Mouse (Mus musculus): ENCODE results near the gene Eif4b. TPM values are rescaled to one million over a fixed set of nuclear protein-coding genes. Genes with fewer than 3 reads are reported as not detected.
A peak's percentile ranks its signal among the peaks of the same experiment; 100 is the strongest.

Gene Eif4b
- 100 to 1,000 TPM in 12 of 26 experiments, 10 to 100 TPM in 14; 19.4 to 138 (median 73.3) TPM for total RNA-seq (2018; cell fraction: chromatin; rRNA removed)
- total RNA-seq (2018; cell fraction: cytosol; rRNA removed): 100 to 1,000 TPM; 116 to 273 (median 151) TPM
- 100 to 1,000 TPM in 8 of 26 experiments, 10 to 100 TPM in 18; 51.4 to 138 (median 81.6) TPM for total RNA-seq (2018; cell fraction: nucleus; rRNA removed)
- 153 to 214 TPM (median 191 TPM) in 3 replicates for polyA plus RNA-seq (2018)

- Histone ChIP-seq H3K79me2 (ENCODE audit: inconsistent target) (peaks cover 48% of the 10 kb centered on the region), H3K36me3 (ENCODE audit: inconsistent target) (no peaks in the 10 kb centered on the region), H3K27ac (peak within 1 kb of the TSS; percentile 72), H3K4me3 (ENCODE audit: inconsistent target) (peak within 1 kb of the TSS; percentile 71)
- under 1% methylated on average over 57 of the region's 58 CpGs for WGBS (ENCODE audit: missing documents)
Observed at GRCm38 (mm10) chr15:102073559-102074069, at the start of gene Eif4b. Gene Eif4b, plus strand, starts transcription at chr15:102073773.

GRCm38 (mm10) chr15:102023888-102024287 lies 49.7 kb upstream of the Eif4b start:
- no peaks in the 10 kb centered on the region for H3K36me3 ChIP-seq (ENCODE audit: inconsistent target)
- 84% methylated on average over 8 of the region's 8 CpGs for WGBS (ENCODE audit: missing documents)
- H3K4me3 ChIP-seq (ENCODE audit: inconsistent target): no peak overlapping the region

DNA sequence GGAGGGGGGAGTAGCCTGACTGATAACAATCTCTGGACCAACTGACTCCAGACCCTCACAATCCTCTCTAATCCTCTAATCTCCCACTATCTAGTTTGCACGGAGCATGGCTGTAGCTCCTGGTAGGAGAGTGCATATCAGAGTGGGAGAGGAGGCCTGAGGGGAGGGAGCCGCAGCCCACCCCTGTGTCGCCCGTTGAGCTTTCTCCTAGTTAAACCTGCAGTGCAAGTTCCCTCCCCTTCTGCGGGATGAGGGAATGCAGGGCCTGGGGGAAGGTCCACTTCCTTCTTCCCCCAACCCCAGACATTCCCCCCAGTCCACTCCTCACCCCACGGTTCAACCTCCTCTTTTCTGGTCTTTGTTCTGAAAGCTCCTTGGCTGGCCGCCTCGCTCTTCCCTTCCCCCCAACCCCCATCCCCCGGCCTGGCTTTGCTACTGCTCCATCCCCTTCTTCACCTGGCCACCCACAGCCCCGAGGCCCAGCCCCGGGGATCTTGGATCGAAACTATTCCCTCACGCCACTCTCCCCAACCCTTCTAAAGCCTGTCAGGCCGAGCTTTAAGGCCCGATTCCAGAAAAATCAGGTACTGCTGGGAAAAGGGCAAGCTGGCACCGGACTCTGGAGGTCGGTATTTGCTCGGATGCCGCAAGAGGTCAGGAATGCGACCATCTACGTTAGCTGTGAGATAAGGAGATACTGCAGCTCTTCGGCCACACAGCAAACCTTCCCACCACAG lies 48.3 kb upstream of the Eif4b start:
- H3K36me3 ChIP-seq (ENCODE audit: inconsistent target): no peaks in the 10 kb centered on the region
- WGBS (ENCODE audit: missing documents): 22% methylated on average over 21 of the region's 22 CpGs
- H3K27ac ChIP-seq: no peak overlapping the region
- H3K4me3 ChIP-seq (ENCODE audit: inconsistent target): no peak overlapping the region
- no peaks in the 10 kb centered on the region for H3K79me2 ChIP-seq (ENCODE audit: inconsistent target)

More at GRCm38 (mm10) chr15:102023888-102024287, 49.7 kb upstream of the Eif4b start:
- H3K27ac ChIP-seq: no peak overlapping the region
- H3K79me2 ChIP-seq (ENCODE audit: inconsistent target): no peaks in the 10 kb centered on the region

GRCm38 (mm10) chr15:102026430-102026829 lies 47.1 kb upstream of the Eif4b start:
- WGBS (ENCODE audit: missing documents): 37% methylated on average over 10 of the region's 12 CpGs
- Histone ChIP-seq H3K4me3 (ENCODE audit: inconsistent target) (no peak overlapping the region), H3K27ac (no peak overlapping the region), H3K79me2 (ENCODE audit: inconsistent target) (no peaks in the 10 kb centered on the region), H3K36me3 (ENCODE audit: inconsistent target) (no peaks in the 10 kb centered on the region)

- no peak within 1 kb of the TSS for H3K27ac ChIP-seq
- WGBS (ENCODE audit: missing documents): 5% methylated on average over 28 of the region's 28 CpGs
Observed at GRCm38 (mm10) chr15:102028040-102028439, 45.5 kb upstream of the Eif4b start, which contains the start of gene Krt18. Gene Krt18, plus strand, starts transcription at chr15:102028180.

GRCm38 (mm10) chr15:102034121-102035053 lies 39.2 kb upstream of the Eif4b start:
- no peak overlapping the region for H3K4me3 ChIP-seq (ENCODE audit: inconsistent target)
- WGBS (ENCODE audit: missing documents): 86% methylated on average over 16 of the region's 16 CpGs
- H3K36me3 ChIP-seq (ENCODE audit: inconsistent target): no peaks in the 10 kb centered on the region
- no peaks in the 10 kb centered on the region for H3K79me2 ChIP-seq (ENCODE audit: inconsistent target)
- no peak overlapping the region for H3K27ac ChIP-seq

More at GRCm38 (mm10) chr15:102028040-102028439, 45.5 kb upstream of the Eif4b start, which contains the start of gene Krt18:
- no peaks in the 10 kb centered on the region for H3K36me3 ChIP-seq (ENCODE audit: inconsistent target)
- no peak within 1 kb of the TSS for H3K4me3 ChIP-seq (ENCODE audit: inconsistent target)
- no peaks in the 10 kb centered on the region for H3K79me2 ChIP-seq (ENCODE audit: inconsistent target)

- H3K4me3 ChIP-seq (ENCODE audit: inconsistent target): no peak overlapping the region
- no peaks in the 10 kb centered on the region for H3K36me3 ChIP-seq (ENCODE audit: inconsistent target)
- H3K79me2 ChIP-seq (ENCODE audit: inconsistent target): no peaks in the 10 kb centered on the region
- H3K27ac ChIP-seq: no peak overlapping the region
- WGBS (ENCODE audit: missing documents): 89% methylated on average over 4 of the region's 4 CpGs
Observed at GRCm38 (mm10) chr15:102040277-102040676, 33.3 kb upstream of the Eif4b start.

DNA sequence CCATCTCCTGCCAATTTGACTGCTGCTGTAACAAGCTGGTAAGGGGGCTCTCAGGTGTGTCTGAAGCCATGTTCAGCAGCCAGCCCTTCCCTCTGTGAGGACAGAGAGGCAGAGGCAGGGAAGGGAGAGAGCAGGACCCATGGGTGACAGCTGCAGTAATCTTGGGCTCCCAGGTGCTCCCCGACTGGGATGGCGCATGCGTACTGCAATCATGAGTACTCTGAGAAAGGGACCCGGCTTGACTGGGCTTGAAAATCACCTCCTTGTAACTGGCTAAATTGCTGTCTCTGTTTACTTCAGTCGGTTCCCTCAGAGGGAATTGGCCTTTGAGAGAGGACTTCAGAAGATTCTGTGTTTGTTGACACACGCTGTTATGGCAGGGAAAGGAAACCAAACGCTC lies 31.6 kb upstream of the Eif4b start:
- H3K27ac ChIP-seq: no peak overlapping the region
- H3K36me3 ChIP-seq (ENCODE audit: inconsistent target): no peaks in the 10 kb centered on the region
- no peak overlapping the region for H3K4me3 ChIP-seq (ENCODE audit: inconsistent target)
- 39% methylated on average over 7 of the region's 7 CpGs for WGBS (ENCODE audit: missing documents)
- no peaks in the 10 kb centered on the region for H3K79me2 ChIP-seq (ENCODE audit: inconsistent target)

DNA sequence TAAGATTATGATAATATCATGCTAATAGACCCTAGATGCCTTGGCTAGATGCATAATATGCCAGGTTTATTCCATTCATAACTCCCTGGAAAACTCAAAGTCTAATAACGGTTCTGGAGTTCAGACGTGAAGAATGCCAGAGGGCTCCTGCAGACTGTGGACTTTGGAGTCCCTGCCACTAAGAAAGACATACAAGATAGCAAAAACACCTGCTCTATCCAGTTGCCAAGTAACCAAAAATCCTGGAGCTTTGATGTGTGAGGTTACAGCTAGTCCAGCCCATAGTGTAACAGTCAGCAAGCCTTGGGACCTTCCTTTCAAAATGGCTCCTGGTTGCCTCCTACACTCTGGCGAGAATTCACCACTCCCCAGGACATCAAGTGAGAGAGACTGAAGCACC lies 28.8 kb upstream of the Eif4b start:
- Histone ChIP-seq H3K4me3 (ENCODE audit: inconsistent target) (no peak overlapping the region), H3K79me2 (ENCODE audit: inconsistent target) (no peaks in the 10 kb centered on the region), H3K36me3 (ENCODE audit: inconsistent target) (no peaks in the 10 kb centered on the region), H3K27ac (no peak overlapping the region)
- WGBS (ENCODE audit: missing documents): 92% methylated on average over 3 of the region's 3 CpGs

GRCm38 (mm10) chr15:102045691-102046090 lies 27.9 kb upstream of the Eif4b start:
- WGBS (ENCODE audit: missing documents): 65% methylated on average over 7 of the region's 10 CpGs
- H3K27ac ChIP-seq: no peak overlapping the region
- H3K4me3 ChIP-seq (ENCODE audit: inconsistent target): no peak overlapping the region

DNA sequence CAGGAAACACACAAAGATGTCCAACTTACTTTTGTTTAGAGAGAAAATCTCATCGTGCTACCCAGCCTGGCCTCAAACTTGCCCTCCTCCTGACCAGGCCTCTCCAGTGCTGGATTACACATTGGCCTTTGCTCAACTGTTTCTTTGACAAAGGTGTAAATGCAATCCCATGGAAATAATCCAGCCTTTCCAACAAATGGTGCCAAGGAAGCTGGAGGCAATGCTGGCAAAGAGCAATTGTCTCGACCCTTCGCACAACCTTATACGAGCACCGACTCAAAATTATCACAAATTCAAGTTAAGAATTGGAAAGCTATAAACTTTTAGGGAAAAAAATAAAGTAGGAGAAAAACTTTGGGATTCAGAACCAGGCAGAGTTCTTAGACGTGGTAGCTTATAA lies 25.6 kb upstream of the Eif4b start:
- no peaks in the 10 kb centered on the region for H3K79me2 ChIP-seq (ENCODE audit: inconsistent target)
- H3K36me3 ChIP-seq (ENCODE audit: inconsistent target): no peaks in the 10 kb centered on the region
- 94% methylated on average over 6 of the region's 6 CpGs for WGBS (ENCODE audit: missing documents)
- H3K4me3 ChIP-seq (ENCODE audit: inconsistent target): no peak overlapping the region
- H3K27ac ChIP-seq: no peak overlapping the region

More at GRCm38 (mm10) chr15:102045691-102046090, 27.9 kb upstream of the Eif4b start:
- Histone ChIP-seq H3K36me3 (ENCODE audit: inconsistent target) (no peaks in the 10 kb centered on the region), H3K79me2 (ENCODE audit: inconsistent target) (no peaks in the 10 kb centered on the region)

- Histone ChIP-seq H3K79me2 (ENCODE audit: inconsistent target) (no peaks in the 10 kb centered on the region), H3K36me3 (ENCODE audit: inconsistent target) (no peaks in the 10 kb centered on the region), H3K27ac (no peak overlapping the region), H3K4me3 (ENCODE audit: inconsistent target) (no peak overlapping the region)
Observed at GRCm38 (mm10) chr15:102049871-102050270, 23.7 kb upstream of the Eif4b start.

DNA sequence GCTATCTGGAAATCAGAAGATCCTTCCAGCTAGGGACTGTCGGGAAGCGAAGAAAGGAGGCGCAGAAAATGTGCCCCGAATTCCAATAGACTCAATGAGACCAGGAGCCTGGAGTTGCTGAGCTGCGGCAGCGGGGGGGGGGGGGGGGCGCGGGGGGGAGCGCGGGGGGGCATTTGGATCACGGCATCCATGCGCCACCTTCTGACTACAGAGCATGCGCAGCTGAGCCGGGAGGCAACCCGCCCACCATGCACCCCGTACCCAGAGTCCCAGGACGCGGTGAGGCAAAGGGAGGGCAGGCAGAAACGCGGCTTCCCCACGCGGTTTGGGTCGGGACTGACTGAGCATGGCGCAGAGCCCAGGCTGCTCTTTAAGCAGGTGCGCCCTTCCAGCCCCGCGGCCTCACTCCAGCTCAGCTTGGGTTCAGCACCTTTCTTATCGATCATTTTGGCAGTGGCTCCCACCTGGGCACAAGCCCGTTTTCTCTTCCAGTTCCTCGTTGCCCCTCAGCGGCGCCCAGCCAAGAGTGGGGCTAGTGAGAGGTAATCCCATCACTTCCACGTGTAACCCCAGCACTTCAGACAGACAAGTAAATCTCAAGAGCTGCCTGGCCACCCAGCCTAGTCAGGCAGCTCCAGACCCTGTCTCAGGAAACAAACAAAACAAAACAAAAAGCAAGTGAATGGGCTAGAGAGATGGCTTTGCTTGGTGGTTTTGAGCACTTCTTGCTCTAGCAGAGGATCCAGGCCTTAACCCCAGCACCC lies 21.5 kb upstream of the Eif4b start:
- no peak overlapping the region for H3K4me3 ChIP-seq (ENCODE audit: inconsistent target)
- no peaks in the 10 kb centered on the region for H3K79me2 ChIP-seq (ENCODE audit: inconsistent target)
- 3% methylated on average over 28 of the region's 33 CpGs for WGBS (ENCODE audit: missing documents)
- H3K36me3 ChIP-seq (ENCODE audit: inconsistent target): no peaks in the 10 kb centered on the region
- H3K27ac ChIP-seq: no peak overlapping the region
